Mouse (Mus musculus) cerebellum, adult 2 months (tissue): ENCODE measurements at regions not wholly inside any gene's neighbourhood (a gene's known extent, or its start where the extent isn't known, plus 50 kb on each side); places are given as distances from the start of the nearest gene placed in this dataset.

ENCODE experiments used
- CTCF ChIP-seq: fragments of 200-500 bp; IDR thresholded peaks from 2 replicates; pipeline ENCODE4 v1.5.1; 2011; ENCODE audit warnings: low read depth, mild to moderate bottlenecking, control low read depth, low read length, moderate library complexity, borderline replicate concordance; ENCODE audit not compliant: insufficient read depth
- POLR2A ChIP-seq: fragments of 200-500 bp; IDR thresholded peaks from 2 replicates; pipeline ENCODE4 v1.6.1; 2011; ENCODE audit warnings: low read length, control low read depth, borderline replicate concordance; ENCODE audit not compliant: insufficient read depth

GRCm38 (mm10) chr13:83882839-83883238 is 339.3 kb upstream of the Tmem161b start:
- no peak for TF ChIP-seq CTCF
- no peak for TF ChIP-seq POLR2A
